20 mouse cellular contexts compared by ENCODE assay signal in genomic region chr14:8191331-8191965, GRCm38 (mm10). TPM values are rescaled to one million over a fixed set of nuclear protein-coding genes. Genes with fewer than 3 reads are reported as not detected.
A peak's percentile ranks its signal among the peaks of the same experiment; 100 is the strongest.
DNase-seq lines count a peak whose midpoint lies in the region; ATAC-seq lines count a peak whose summit lies in the region.
"Had no signal": no experiment of that assay in that cellular context is flagged by ENCODE, and none has a peak within 500 bp of the region (broad histone marks: within the 10 kb centered on the region; RNA-seq: fewer than 3 reads in every experiment).

No protein-coding gene starts in this region.

- H3K9ac ChIP-seq in heart, embryonic 12.5 days: no peak overlapping the region
- no peak overlapping the region for H3K9ac ChIP-seq in limb, embryonic 12.5 days (replicated peaks)
- H3K9ac ChIP-seq in intestine, embryonic 16.5 days (ENCODE audit: low read depth, low read length): no peak overlapping the region
- H3K9ac ChIP-seq in limb, embryonic 13.5 days: no peak overlapping the region
- H3K9ac ChIP-seq: embryonic facial prominence, embryonic 13.5 days; forebrain, embryonic 12.5 days; heart, embryonic 15.5 days; hindbrain, embryonic 14.5 days had no signal

- no peaks in the 10 kb centered on the region for H3K9me3 ChIP-seq in heart, embryonic 10.5 days
- H3K9me3 ChIP-seq in heart, embryonic 12.5 days (replicated peaks): no peaks in the 10 kb centered on the region
- no peaks in the 10 kb centered on the region for H3K9me3 ChIP-seq in limb, embryonic 12.5 days
- H3K9me3 ChIP-seq in limb, embryonic 10.5 days (replicated peaks): no peaks in the 10 kb centered on the region
- H3K9me3 ChIP-seq in intestine, embryonic 16.5 days (ENCODE audit: control insufficient read depth, low read length): no peaks in the 10 kb centered on the region
- no peaks in the 10 kb centered on the region for H3K9me3 ChIP-seq in limb, embryonic 13.5 days
- H3K9me3 ChIP-seq: embryonic facial prominence, embryonic 13.5 days; forebrain, embryonic 12.5 days; heart, embryonic 15.5 days; hindbrain, embryonic 10.5 days had no signal

- no peak overlapping the region for H3K4me2 ChIP-seq in heart, embryonic 12.5 days
- H3K4me2 ChIP-seq in limb, embryonic 12.5 days: 0 out of 2 replicates have a peak overlapping the region, but pooled peaks have one; percentile 13
- H3K4me2 ChIP-seq in intestine, embryonic 16.5 days (ENCODE audit: low read depth, low read length): no peak overlapping the region
- peak overlapping the region; percentile 14; the same call in 1 of the 2 replicates for H3K4me2 ChIP-seq in limb, embryonic 13.5 days (replicated peaks)
- H3K4me2 ChIP-seq: embryonic facial prominence, embryonic 13.5 days; forebrain, embryonic 12.5 days; heart, embryonic 15.5 days; hindbrain, embryonic 14.5 days had no signal

- DNase-seq in heart, embryonic 10.5 days (ENCODE audit: low spot score): peak; percentile 66
- no peak for DNase-seq in limb, embryonic 10.5 days (ENCODE audit: low spot score)
- DNase-seq in thymus, postnatal 14 days: no peak
- DNase-seq: adrenal gland, adult 8-10 months; adrenal gland, postnatal 36 days; cerebellum, adult 2 months; cerebellum, postnatal 14 days; embryo, embryonic 11 days; gastrocnemius, adult 2 months; gastrocnemius, postnatal 25 days had no signal

- no peaks in the 10 kb centered on the region for H3K4me1 ChIP-seq in heart, embryonic 10.5 days
- no peaks in the 10 kb centered on the region for H3K4me1 ChIP-seq in heart, embryonic 12.5 days (replicated peaks)
- H3K4me1 ChIP-seq in limb, embryonic 12.5 days (replicated peaks): peaks cover 20% of the 10 kb centered on the region
- peaks cover 4% of the 10 kb centered on the region; the same call in 1 of the 2 replicates for H3K4me1 ChIP-seq in limb, embryonic 10.5 days
- H3K4me1 ChIP-seq in intestine, embryonic 16.5 days (ENCODE audit: control insufficient read depth, insufficient read depth, low read length): no peaks in the 10 kb centered on the region
- peaks cover 16% of the 10 kb centered on the region for H3K4me1 ChIP-seq in limb, embryonic 13.5 days
- H3K4me1 ChIP-seq: embryonic facial prominence, embryonic 13.5 days; forebrain, embryonic 12.5 days; heart, embryonic 15.5 days; hindbrain, embryonic 10.5 days had no signal

- no peak for ATAC-seq in heart, embryonic 12.5 days (ENCODE audit: insufficient number of reproducible peaks, low FRiP score)
- peak; percentile 69; the same call in 1 of the 2 replicates for ATAC-seq in limb, embryonic 12.5 days (ENCODE audit: insufficient number of reproducible peaks, insufficient read depth, low FRiP score, low TSS enrichment, low read depth)
- peak; percentile 23; the same call in 1 of the 2 replicates for ATAC-seq in intestine, embryonic 16.5 days
- ATAC-seq in limb, embryonic 13.5 days (ENCODE audit: low FRiP score, low read depth): 0 out of 2 replicates have a peak, but pooled peaks have one; percentile 19
- ATAC-seq: forebrain, embryonic 16.5 days had no signal

- H3K27ac ChIP-seq in heart, embryonic 10.5 days: no peak overlapping the region
- H3K27ac ChIP-seq in heart, embryonic 12.5 days (ENCODE audit: poor library complexity, severe bottlenecking): no peak overlapping the region
- peak overlapping the region; percentile 68 for H3K27ac ChIP-seq in limb, embryonic 12.5 days
- no peak overlapping the region; the same call in 1 of the 2 replicates for H3K27ac ChIP-seq in limb, embryonic 10.5 days
- H3K27ac ChIP-seq in intestine, embryonic 16.5 days (ENCODE audit: low read length): no peak overlapping the region
- H3K27ac ChIP-seq in limb, embryonic 13.5 days: no peak overlapping the region
- H3K27ac ChIP-seq: embryonic facial prominence, embryonic 13.5 days; forebrain, embryonic 12.5 days; gastrocnemius, adult 2 months; heart, embryonic 15.5 days; hindbrain, embryonic 10.5 days; hindbrain, embryonic 14.5 days had no signal

- WGBS in heart, embryonic 10.5 days: 65% methylated on average over 12 of the region's 12 CpGs
- WGBS in heart, embryonic 12.5 days: 65% methylated on average over 12 of the region's 12 CpGs
- WGBS in limb, embryonic 12.5 days: 41% methylated on average over 12 of the region's 12 CpGs
- WGBS in limb, embryonic 10.5 days: 63% methylated on average over 12 of the region's 12 CpGs
- 62% methylated on average over 12 of the region's 12 CpGs for WGBS in intestine, embryonic 16.5 days
- WGBS in limb, embryonic 13.5 days: 27% methylated on average over 12 of the region's 12 CpGs

- no peaks in the 10 kb centered on the region for H3K36me3 ChIP-seq in heart, embryonic 10.5 days
- H3K36me3 ChIP-seq in heart, embryonic 12.5 days: no peaks in the 10 kb centered on the region
- H3K36me3 ChIP-seq in limb, embryonic 12.5 days: no peaks in the 10 kb centered on the region
- H3K36me3 ChIP-seq in limb, embryonic 10.5 days: no peaks in the 10 kb centered on the region
- no peaks in the 10 kb centered on the region for H3K36me3 ChIP-seq in intestine, embryonic 16.5 days (ENCODE audit: control insufficient read depth, insufficient read depth, low read length)
- H3K36me3 ChIP-seq in limb, embryonic 13.5 days: no peaks in the 10 kb centered on the region
- H3K36me3 ChIP-seq: embryonic facial prominence, embryonic 13.5 days; forebrain, embryonic 12.5 days; heart, embryonic 15.5 days; hindbrain, embryonic 10.5 days had no signal

- H3K4me3 ChIP-seq in heart, embryonic 10.5 days: no peak overlapping the region
- no peak overlapping the region for H3K4me3 ChIP-seq in heart, embryonic 12.5 days
- H3K4me3 ChIP-seq in limb, embryonic 12.5 days (replicated peaks): no peak overlapping the region
- H3K4me3 ChIP-seq in limb, embryonic 10.5 days: no peak overlapping the region
- no peak overlapping the region for H3K4me3 ChIP-seq in intestine, embryonic 16.5 days (ENCODE audit: low read length)
- no peak overlapping the region for H3K4me3 ChIP-seq in limb, embryonic 13.5 days
- H3K4me3 ChIP-seq: embryonic facial prominence, embryonic 13.5 days; forebrain, embryonic 12.5 days; gastrocnemius, adult 2 months; heart, embryonic 15.5 days; hindbrain, embryonic 10.5 days had no signal

- no peaks in the 10 kb centered on the region for H3K27me3 ChIP-seq in heart, embryonic 10.5 days (ENCODE audit: insufficient read depth, poor library complexity, severe bottlenecking)
- no peaks in the 10 kb centered on the region for H3K27me3 ChIP-seq in heart, embryonic 12.5 days (replicated peaks)
- 0 out of 2 replicates have a peak, but pooled peaks cover 3% of the 10 kb centered on the region for H3K27me3 ChIP-seq in limb, embryonic 12.5 days
- H3K27me3 ChIP-seq in limb, embryonic 10.5 days (ENCODE audit: low read depth, poor library complexity, severe bottlenecking): no peaks in the 10 kb centered on the region
- H3K27me3 ChIP-seq in intestine, embryonic 16.5 days (replicated peaks; ENCODE audit: control insufficient read depth, insufficient read depth, low read length): no peaks in the 10 kb centered on the region
- H3K27me3 ChIP-seq in limb, embryonic 13.5 days: no peaks in the 10 kb centered on the region
- H3K27me3 ChIP-seq: embryonic facial prominence, embryonic 13.5 days; forebrain, embryonic 12.5 days; heart, embryonic 15.5 days had no signal

RNA-seq across cellular contexts. Expression of gene Pdhb, which starts 18.6 kb away (rescaled TPM):
- polyA plus RNA-seq in heart, embryonic 10.5 days (2016; fragmentation: Nextera tagmentation; extraction: Ambion mirVana): 332 and 445 TPM in 2 replicates
- polyA plus RNA-seq in heart, embryonic 12.5 days (2016; fragmentation: Nextera tagmentation; extraction: Ambion mirVana): 452 and 456 TPM in 2 replicates
- 200 TPM in 2 replicates for polyA plus RNA-seq in limb, embryonic 12.5 days (2016; fragmentation: Nextera tagmentation; extraction: Ambion mirVana)
- polyA plus RNA-seq in limb, embryonic 10.5 days (2016; fragmentation: Nextera tagmentation; extraction: Ambion mirVana): 208 and 229 TPM in 2 replicates
- 187 and 215 TPM in 2 replicates for polyA plus RNA-seq in intestine, embryonic 16.5 days (2015; fragmentation: Nextera tagmentation; extraction: Ambion mirVana)
- 206 and 208 TPM in 2 replicates for polyA plus RNA-seq in limb, embryonic 13.5 days (2015; fragmentation: Nextera tagmentation; extraction: Ambion mirVana)

RNA-seq across cellular contexts. Expression of gene Kctd6, which starts 22.5 kb away (rescaled TPM):
- 3.5 and 7.2 TPM in 2 replicates for polyA plus RNA-seq in heart, embryonic 10.5 days (2016; fragmentation: Nextera tagmentation; extraction: Ambion mirVana)
- 10.9 and 11.5 TPM in 2 replicates for polyA plus RNA-seq in heart, embryonic 12.5 days (2016; fragmentation: Nextera tagmentation; extraction: Ambion mirVana)
- polyA plus RNA-seq in limb, embryonic 12.5 days (2016; fragmentation: Nextera tagmentation; extraction: Ambion mirVana): 16.1 and 21.7 TPM in 2 replicates
- polyA plus RNA-seq in limb, embryonic 10.5 days (2016; fragmentation: Nextera tagmentation; extraction: Ambion mirVana): 8.5 and 9.7 TPM in 2 replicates
- polyA plus RNA-seq in intestine, embryonic 16.5 days (2015; fragmentation: Nextera tagmentation; extraction: Ambion mirVana): 2.1 and 2.2 TPM in 2 replicates
- 7.8 and 11.5 TPM in 2 replicates for polyA plus RNA-seq in limb, embryonic 13.5 days (2015; fragmentation: Nextera tagmentation; extraction: Ambion mirVana)

Comparison
In these comparisons a context has a peak if more than half of its experiments do, and no peak if none do; other contexts are left out.
1. H3K4me2 ChIP-seq: peak in limb, embryonic 12.5 days (single experiment) and limb, embryonic 13.5 days (single experiment); none in heart, embryonic 12.5 days (single experiment) and intestine, embryonic 16.5 days (single experiment).